Comparison of ENCODE assay signal across 8 mouse cellular contexts in the genomic region with DNA sequence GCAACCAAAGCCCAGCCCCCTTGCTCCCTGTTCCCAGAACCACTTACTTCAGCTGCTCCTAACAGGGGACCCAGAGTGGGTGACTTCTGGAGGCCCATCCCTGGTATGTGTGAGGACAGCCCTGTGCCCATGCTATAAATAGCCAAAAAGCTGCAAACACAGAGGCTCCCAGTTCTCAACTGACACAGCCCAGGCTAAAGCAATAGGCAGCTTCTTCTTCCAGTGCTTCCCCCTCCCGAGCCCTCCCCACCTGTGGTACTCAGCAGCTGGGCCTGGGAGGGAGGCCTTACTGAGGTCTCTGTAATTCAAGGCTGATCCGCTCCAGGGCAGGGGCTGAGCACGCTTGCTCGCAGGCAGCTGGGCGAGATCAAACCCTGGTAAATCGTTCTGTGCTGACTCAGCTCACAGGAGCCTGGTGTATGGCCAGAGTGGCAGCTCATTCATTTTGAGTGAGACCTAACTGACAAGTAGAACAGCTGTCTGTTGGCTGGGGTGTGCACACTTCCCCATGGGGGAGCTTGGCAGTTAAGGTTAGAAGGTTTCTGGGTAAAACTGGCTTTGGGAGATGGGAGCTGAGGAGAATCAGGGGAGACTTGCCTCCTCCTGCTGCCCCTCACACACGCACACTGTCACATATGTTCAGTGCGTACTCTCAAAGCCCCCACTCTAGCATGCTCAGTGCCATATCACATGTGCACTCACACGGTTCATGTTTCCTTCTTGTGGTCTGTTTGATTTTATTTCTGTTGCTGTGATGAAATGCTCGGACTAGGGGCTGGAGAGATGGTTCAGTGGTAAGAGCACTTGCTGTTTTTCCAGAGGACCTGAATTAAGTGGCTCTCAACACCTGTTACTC. TPM values are rescaled to one million over a fixed set of nuclear protein-coding genes. Genes with fewer than 3 reads are reported as not detected.
DNase-seq lines count a peak whose midpoint lies in the region; ATAC-seq lines count a peak whose summit lies in the region.

No protein-coding gene starts in this region.

- no peak overlapping the region for H3K9ac ChIP-seq in forebrain, embryonic 12.5 days
- peak overlapping the region; percentile 44 for H3K9ac ChIP-seq in heart, embryonic 14.5 days (ENCODE audit: low read length)
- H3K9ac ChIP-seq in midbrain, embryonic 13.5 days (replicated peaks), result no peak overlapping the region

- H3K4me3 ChIP-seq in forebrain, embryonic 12.5 days (replicated peaks), result no peak overlapping the region
- no peak overlapping the region for H3K4me3 ChIP-seq in heart, embryonic 14.5 days (ENCODE audit: control insufficient read depth in 1 of 2, insufficient read depth in 1 of 2, low read depth in 1 of 2, low read length in 2 of 2)
- no peak overlapping the region for H3K4me3 ChIP-seq in midbrain, embryonic 13.5 days (replicated peaks)

- 65% methylated on average over 10 of the region's 10 CpGs for WGBS in forebrain, embryonic 12.5 days
- 34% methylated on average over 10 of the region's 10 CpGs for WGBS in heart, embryonic 14.5 days
- 60% methylated on average over 10 of the region's 10 CpGs for WGBS in midbrain, embryonic 13.5 days

- no peak overlapping the region for H3K4me2 ChIP-seq in forebrain, embryonic 12.5 days
- H3K4me2 ChIP-seq in heart, embryonic 14.5 days (ENCODE audit: low read length), result peak overlapping the region; percentile 32
- H3K4me2 ChIP-seq in midbrain, embryonic 13.5 days (replicated peaks), result no peak overlapping the region

- H3K27ac ChIP-seq in forebrain, embryonic 12.5 days, result no peak overlapping the region
- peak overlapping the region; percentile 86 to 87 for H3K27ac ChIP-seq in heart, embryonic 14.5 days (replicated peaks in 1 of 2; ENCODE audit: control insufficient read depth in 1 of 2, insufficient read depth in 1 of 2, low read depth in 2 of 2, low read length in 2 of 2)
- no peak overlapping the region for H3K27ac ChIP-seq in midbrain, embryonic 13.5 days

- no peaks in the 10 kb centered on the region; the same call in 1 of the 2 replicates for H3K4me1 ChIP-seq in forebrain, embryonic 12.5 days
- H3K4me1 ChIP-seq in heart, embryonic 14.5 days (ENCODE audit: control insufficient read depth in 2 of 2, insufficient read depth in 2 of 2, low read length in 2 of 2), result peaks cover 23 to 31% of the 10 kb centered on the region in 2 experiments
- H3K4me1 ChIP-seq in midbrain, embryonic 13.5 days (replicated peaks), result peaks cover 10% of the 10 kb centered on the region; the same call in 1 of the 2 replicates

- 0 out of 2 replicates have a peak, but pooled peaks have one; percentile 36 for ATAC-seq in forebrain, embryonic 12.5 days (ENCODE audit: low FRiP score)
- ATAC-seq in heart, embryonic 14.5 days (ENCODE audit: insufficient number of reproducible peaks, insufficient read depth, low FRiP score, low read depth), result peak; percentile 91
- peak; percentile 35; the same call in 1 of the 2 replicates for ATAC-seq in midbrain, embryonic 13.5 days

- intact Hi-C loops in left cerebral cortex, postnatal 36 days (cut with DNase I), result no loop called here

- peak; percentile 73 for DNase-seq in 3T3-L1 (ENCODE audit: low read depth, low spot score)
- DNase-seq in T-cell, adult 2 months (ENCODE audit: low spot score), result peak; percentile 13
- peak; percentile 45 to 54 for DNase-seq in left cerebral cortex, postnatal 36 days (ENCODE audit: low spot score in 2 of 2)
- peak; percentile 85 to 90 for DNase-seq in thymus, adult 18-20 months
- no peak for DNase-seq in cerebellum, adult 11-12 months

- no peaks in the 10 kb centered on the region for H3K27me3 ChIP-seq in forebrain, embryonic 12.5 days
- H3K27me3 ChIP-seq in heart, embryonic 14.5 days (ENCODE audit: control insufficient read depth, insufficient read depth, low read length), result no peaks in the 10 kb centered on the region
- H3K27me3 ChIP-seq in midbrain, embryonic 13.5 days, result no peaks in the 10 kb centered on the region

- peaks cover 3% of the 10 kb centered on the region for H3K36me3 ChIP-seq in forebrain, embryonic 12.5 days (replicated peaks)
- peaks cover 19% of the 10 kb centered on the region for H3K36me3 ChIP-seq in heart, embryonic 14.5 days (ENCODE audit: control insufficient read depth, insufficient read depth, low read length)
- peaks cover 31% of the 10 kb centered on the region for H3K36me3 ChIP-seq in midbrain, embryonic 13.5 days

- H3K9me3 ChIP-seq in forebrain, embryonic 12.5 days, result no peaks in the 10 kb centered on the region
- H3K9me3 ChIP-seq in heart, embryonic 14.5 days (ENCODE audit: control insufficient read depth, low read length), result no peaks in the 10 kb centered on the region
- no peaks in the 10 kb centered on the region for H3K9me3 ChIP-seq in midbrain, embryonic 13.5 days

RNA-seq across cellular contexts. Expression of gene Reep1, which starts 49.9 kb away (rescaled TPM):
- polyA plus RNA-seq in forebrain, embryonic 12.5 days (2016; fragmentation: Nextera tagmentation; extraction: Ambion mirVana), result 73.5 and 82.7 TPM in 2 replicates
- polyA plus RNA-seq in heart, embryonic 14.5 days (2014; fragmentation: Nextera tagmentation; extraction: Ambion mirVana), result 19.0 and 23.6 TPM in 2 replicates
- total RNA-seq in left cerebral cortex, postnatal 36 days (2021), result 10 to 100 TPM; 86.9 to 94.9 TPM
- 197 and 202 TPM in 2 replicates for polyA plus RNA-seq in midbrain, embryonic 13.5 days (2015; fragmentation: Nextera tagmentation; extraction: Ambion mirVana)

Comparison
In these comparisons a context has a peak if more than half of its experiments do, and no peak if none do; other contexts are left out.
1. ATAC-seq: peak in every context shown above with its lines; median percentile 91 in heart, embryonic 14.5 days; 36 in forebrain, embryonic 12.5 days; 35 in midbrain, embryonic 13.5 days.
2. H3K27ac ChIP-seq: peak in heart, embryonic 14.5 days (2 of 2); none in forebrain, embryonic 12.5 days (single experiment) and midbrain, embryonic 13.5 days (single experiment).